Comparison of ENCODE assay signal across 13 mouse cellular contexts in genomic region chr5:46573280-46573670, GRCm38 (mm10).
DNase-seq lines count a peak whose midpoint lies in the region; ATAC-seq lines count a peak whose summit lies in the region.
"Had no signal": no experiment of that assay in that cellular context is flagged by ENCODE, and none has a peak within 500 bp of the region (broad histone marks: within the 10 kb centered on the region; RNA-seq: fewer than 3 reads in every experiment).

No protein-coding gene starts in this region.

- no peaks in the 10 kb centered on the region for H3K27me3 ChIP-seq in neural tube, embryonic 15.5 days (replicated peaks)
- no peaks in the 10 kb centered on the region for H3K27me3 ChIP-seq in stomach, embryonic 15.5 days (replicated peaks)

- ATAC-seq in neural tube, embryonic 15.5 days (ENCODE audit: low FRiP score): no peak
- ATAC-seq in stomach, embryonic 15.5 days (ENCODE audit: insufficient read depth, low FRiP score, low read depth): peak; percentile 27; the same call in 1 of the 2 replicates
- ATAC-seq: intestine, embryonic 16.5 days had no signal

- H3K4me2 ChIP-seq in neural tube, embryonic 15.5 days: no peak overlapping the region
- H3K4me2 ChIP-seq in stomach, embryonic 15.5 days: no peak overlapping the region
- H3K4me2 ChIP-seq: liver, embryonic 11.5 days had no signal

- H3K4me1 ChIP-seq in neural tube, embryonic 15.5 days: no peaks in the 10 kb centered on the region
- no peaks in the 10 kb centered on the region for H3K4me1 ChIP-seq in stomach, embryonic 15.5 days

- peak; percentile 3 for DNase-seq in adrenal gland, adult 2 months
- DNase-seq in adrenal gland, adult 18-20 months (ENCODE audit: low spot score in 2 of 2): no peak
- peak; percentile 10 for DNase-seq in kidney, postnatal 10 days
- no peak for DNase-seq in kidney, postnatal 36 days
- DNase-seq in neural tube, embryonic 10.5 days (ENCODE audit: extremely low spot score, low spot score): peak; percentile 14
- DNase-seq in thymus, postnatal 25 days: no peak
- DNase-seq: cerebellum, adult 8-10 months; right cerebral cortex, postnatal 14 days had no signal

- no peak overlapping the region for H3K9ac ChIP-seq in neural tube, embryonic 15.5 days (replicated peaks)
- H3K9ac ChIP-seq in stomach, embryonic 15.5 days: no peak overlapping the region

- H3K4me3 ChIP-seq in neural tube, embryonic 15.5 days (replicated peaks): no peak overlapping the region
- H3K4me3 ChIP-seq in stomach, embryonic 15.5 days (replicated peaks): no peak overlapping the region
- H3K4me3 ChIP-seq: erythroblast, embryonic 14.5 days had no signal

- H3K9me3 ChIP-seq in neural tube, embryonic 15.5 days (replicated peaks): no peaks in the 10 kb centered on the region
- H3K9me3 ChIP-seq in stomach, embryonic 15.5 days: no peaks in the 10 kb centered on the region

- no peak overlapping the region for H3K27ac ChIP-seq in neural tube, embryonic 15.5 days (replicated peaks)
- H3K27ac ChIP-seq in stomach, embryonic 15.5 days: no peak overlapping the region

- WGBS in neural tube, embryonic 15.5 days: 40% methylated on average over 7 of the region's 7 CpGs
- 52% methylated on average over 7 of the region's 7 CpGs for WGBS in stomach, embryonic 15.5 days

- no peaks in the 10 kb centered on the region for H3K36me3 ChIP-seq in neural tube, embryonic 15.5 days
- no peaks in the 10 kb centered on the region for H3K36me3 ChIP-seq in stomach, embryonic 15.5 days

Comparison
In these comparisons a context has a peak if more than half of its experiments do, and no peak if none do; other contexts are left out.
1. DNase-seq: peak in adrenal gland, adult 2 months (single experiment), kidney, postnatal 10 days (single experiment) and neural tube, embryonic 10.5 days (single experiment); none in adrenal gland, adult 18-20 months (0 of 2), kidney, postnatal 36 days (0 of 2) and thymus, postnatal 25 days (single experiment).